Mouse (Mus musculus) heart, adult 11 months (tissue): ENCODE results near the gene Cmss1.
A peak's percentile ranks its signal among the peaks of the same experiment; 100 is the strongest.

Experiments
- DNase-seq: peaks from one replicate; pipeline ENCODE4 v3.0.0; 2022

Gene Cmss1

DNA sequence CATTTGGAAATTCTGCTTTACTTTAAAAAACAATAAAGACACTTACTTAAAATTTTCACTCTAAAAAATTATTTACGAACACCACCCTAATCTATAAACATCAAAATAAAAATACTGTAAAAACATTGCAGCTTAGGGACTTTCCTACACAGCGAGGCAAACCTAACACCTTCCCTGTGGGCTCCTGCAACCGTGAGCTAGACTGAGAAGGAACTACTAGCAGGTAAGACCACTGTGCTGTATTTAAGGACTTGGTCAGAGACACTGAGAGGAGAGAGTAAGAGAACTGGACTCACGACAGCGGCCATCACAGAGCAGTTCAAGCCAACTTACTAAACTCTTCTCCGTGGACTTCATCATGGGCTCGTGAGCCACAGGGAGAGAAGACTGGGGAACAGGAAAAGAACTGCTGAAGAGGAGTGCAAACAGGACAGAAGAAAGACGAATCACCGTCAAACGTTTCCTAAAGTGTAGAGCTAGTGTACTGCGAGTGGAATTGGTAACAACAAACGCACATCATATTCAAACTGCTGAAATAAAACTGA lies 136.3 kb downstream of the Cmss1 start:
- DNase-seq = peak; percentile 55

GRCm38 (mm10) chr16:57469869-57470268 lies 136.8 kb downstream of the Cmss1 start:
- DNase-seq = peak; percentile 79

- no peak for DNase-seq
These were observed 137.4 kb downstream of the Cmss1 start for GRCm38 (mm10) chr16:57469301-57469700.

DNA sequence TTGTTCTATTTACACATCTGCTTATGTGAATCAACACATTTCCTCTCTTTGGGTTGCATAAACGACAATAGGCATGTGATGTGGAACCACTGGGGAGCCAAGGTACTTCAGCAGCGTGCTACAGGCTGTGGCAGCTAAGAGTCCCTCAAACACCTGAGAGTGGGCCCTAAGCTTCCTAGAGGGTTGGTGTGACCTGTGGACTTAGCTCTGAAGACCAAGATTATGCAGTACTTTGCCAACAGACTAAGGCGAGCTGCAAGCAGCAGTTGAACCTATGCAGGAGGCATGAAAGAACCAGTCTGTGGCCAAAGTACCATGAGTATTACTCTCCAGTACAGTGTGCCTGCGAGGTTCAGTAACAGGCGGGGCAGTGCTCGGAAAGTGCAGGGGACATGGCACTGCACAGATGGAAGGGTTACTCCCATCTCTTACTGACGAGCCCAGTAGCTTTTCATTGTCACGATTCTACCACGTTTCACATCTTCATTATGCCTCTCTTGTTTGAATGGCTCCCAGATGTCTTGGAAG lies 141.2 kb downstream of the Cmss1 start:
- peak; percentile 77 for DNase-seq

DNA sequence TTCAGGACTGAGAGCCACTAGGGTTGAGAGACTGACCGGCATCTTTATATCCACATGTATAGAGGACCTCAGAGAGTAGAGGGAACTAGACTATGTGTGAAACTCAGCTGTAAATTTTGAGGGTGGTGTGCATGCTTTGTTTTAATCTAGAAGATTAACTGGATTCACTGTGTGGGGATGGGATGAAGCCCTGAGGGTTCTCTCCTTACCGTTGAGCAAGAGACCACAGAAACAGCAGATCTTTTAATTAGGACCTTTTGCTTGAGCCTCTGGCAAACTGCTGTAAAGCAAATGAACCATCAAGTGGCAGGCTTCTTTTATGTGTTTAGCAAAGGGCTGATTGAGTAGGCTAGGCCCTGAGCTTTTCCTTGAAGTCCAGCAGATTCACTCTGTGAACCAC lies 150.7 kb downstream of the Cmss1 start:
- DNase-seq = peak; percentile 27

DNA sequence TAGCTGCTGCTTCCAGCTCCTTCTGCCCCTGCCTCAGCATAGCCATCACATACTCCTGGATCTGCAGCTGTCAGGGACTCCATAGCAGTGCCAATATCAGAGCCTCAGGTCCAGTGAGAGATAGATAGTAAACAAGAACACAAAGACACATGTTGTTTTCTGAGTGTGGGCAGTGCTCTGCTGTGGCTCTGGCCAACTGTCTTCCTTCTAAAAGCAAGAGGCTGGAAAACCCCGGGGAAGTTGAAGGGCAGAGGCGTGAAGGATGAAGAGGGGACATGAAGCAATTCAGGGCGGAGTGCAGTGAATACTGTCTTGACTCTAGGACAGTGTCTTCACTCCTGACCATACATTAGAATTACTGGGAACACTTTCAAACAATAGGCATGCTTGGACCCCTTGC lies 151.1 kb downstream of the Cmss1 start:
- peak; percentile 88 for DNase-seq

- peak; percentile 77 for DNase-seq
These were observed 152.4 kb downstream of the Cmss1 start for GRCm38 (mm10) chr16:57454106-57454763.

- DNase-seq = peak; percentile 87
These were observed 153.7 kb downstream of the Cmss1 start for GRCm38 (mm10) chr16:57453009-57453408.

DNA sequence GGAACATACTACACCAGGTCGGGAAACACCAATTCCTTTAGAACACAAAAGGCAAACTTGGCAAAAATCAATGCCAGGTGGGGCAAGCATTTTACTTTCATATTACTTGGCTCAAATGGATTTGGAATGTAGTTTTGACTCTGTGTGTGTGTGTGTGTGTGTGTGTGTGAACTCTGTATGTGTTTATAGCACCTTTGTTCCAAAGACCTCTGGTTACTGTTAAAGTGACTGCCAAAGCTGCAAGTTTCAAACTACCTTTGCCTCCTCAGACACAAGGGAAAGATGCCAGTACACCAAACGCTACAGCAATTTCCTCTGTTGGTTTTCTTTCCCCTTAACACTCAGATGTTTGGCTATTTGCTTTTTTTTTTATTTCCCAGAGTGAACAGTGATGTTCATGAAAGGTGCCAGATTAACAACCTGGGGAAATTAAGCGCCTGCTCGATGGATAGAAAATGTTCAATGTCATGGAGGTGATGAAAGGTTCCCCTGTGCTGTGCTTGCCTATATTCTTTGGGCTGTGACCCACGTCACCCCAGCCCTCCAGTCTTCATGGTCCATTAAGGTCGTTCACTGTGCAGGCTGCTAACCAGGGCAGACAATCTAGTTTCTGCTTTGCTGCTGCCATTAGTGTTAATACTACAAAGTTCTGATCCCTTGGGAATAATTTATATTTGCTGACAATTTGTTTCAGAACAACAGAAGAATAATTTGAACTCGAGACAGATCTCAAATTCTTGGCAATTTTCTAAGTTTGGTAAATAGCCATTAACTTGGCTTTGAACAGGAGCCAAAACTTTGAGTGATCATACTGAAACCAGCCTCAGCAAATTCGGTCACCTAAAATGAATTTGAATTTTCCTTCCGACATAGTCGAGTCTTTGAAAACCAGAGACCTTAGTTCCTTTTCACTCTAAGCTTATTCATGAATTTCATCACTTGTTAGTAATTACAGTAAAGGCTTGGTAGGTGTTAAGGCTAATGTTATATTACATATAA lies 161.3 kb downstream of the Cmss1 start:
- peak; percentile 58 for DNase-seq

GRCm38 (mm10) chr16:57440706-57441437 lies 165.8 kb downstream of the Cmss1 start:
- DNase-seq = peak; percentile 53

DNA sequence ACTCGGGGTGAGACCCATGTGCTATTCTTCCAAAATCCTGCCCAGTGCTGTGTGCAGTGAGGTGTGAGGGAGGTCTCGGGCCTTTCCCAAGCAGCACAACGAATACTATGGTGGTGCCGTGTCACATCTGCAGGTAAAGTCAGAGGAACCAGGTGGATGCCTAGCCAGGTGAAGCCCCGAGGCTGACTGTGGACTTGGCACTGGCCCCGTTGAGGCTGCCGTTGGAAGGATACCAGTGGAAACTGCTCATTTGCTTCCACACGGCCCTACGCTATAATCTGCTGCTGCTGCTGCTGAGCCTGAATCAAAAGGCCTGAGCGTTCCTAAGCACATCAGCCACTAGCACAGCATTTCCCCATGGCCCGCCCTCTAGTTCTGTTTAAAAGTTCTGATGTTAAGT lies 167.5 kb downstream of the Cmss1 start:
- peak; percentile 81 for DNase-seq

- DNase-seq = peak; percentile 74
These were observed 168.4 kb downstream of the Cmss1 start for GRCm38 (mm10) chr16:57438288-57438685.

- DNase-seq = peak; percentile 83
These were observed 169.0 kb downstream of the Cmss1 start for GRCm38 (mm10) chr16:57437523-57438287.

- DNase-seq = peak; percentile 93
These were observed 172.0 kb downstream of the Cmss1 start for GRCm38 (mm10) chr16:57434640-57435039.

DNA sequence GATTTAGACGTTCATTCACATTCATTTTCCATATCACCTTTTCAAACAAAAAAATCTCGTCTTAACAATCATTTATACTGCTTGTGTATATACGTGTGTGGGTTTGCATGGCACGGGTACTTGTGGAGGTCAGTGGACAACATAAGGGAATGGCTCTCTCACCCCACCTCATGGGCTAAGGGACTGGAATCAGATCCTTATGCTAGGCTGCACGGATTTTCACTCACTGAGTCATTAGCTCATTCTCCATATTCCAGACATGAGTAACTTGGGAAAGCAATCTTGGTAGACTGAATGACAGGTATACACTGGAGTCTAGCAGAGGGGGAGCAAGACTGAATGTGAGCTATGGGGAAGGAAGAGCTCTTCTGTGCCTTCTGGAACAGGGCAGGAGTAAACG lies 173.0 kb downstream of the Cmss1 start:
- peak; percentile 77 for DNase-seq

DNA sequence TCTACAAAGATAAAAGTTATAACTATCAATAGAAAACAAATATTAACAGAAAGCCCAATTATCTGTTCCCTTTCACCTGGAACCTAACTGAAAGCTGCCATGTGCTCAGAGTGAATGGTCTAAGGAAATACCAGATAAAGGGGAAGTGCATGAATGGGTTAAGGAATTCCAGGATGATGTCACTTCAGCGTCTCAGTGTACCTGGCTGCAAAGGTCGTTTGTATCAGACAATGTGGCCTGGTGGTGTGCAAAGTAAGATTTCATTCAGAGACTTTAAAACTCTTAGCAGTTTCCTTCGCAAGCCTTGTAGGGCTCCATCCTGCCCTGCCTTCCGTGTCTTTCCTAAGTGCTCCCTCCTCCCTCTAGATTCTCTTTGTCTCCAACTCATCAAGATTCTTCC lies 173.5 kb downstream of the Cmss1 start:
- peak; percentile 14 for DNase-seq

- DNase-seq = peak; percentile 10
These were observed 175.4 kb downstream of the Cmss1 start for GRCm38 (mm10) chr16:57431294-57431693.

DNA sequence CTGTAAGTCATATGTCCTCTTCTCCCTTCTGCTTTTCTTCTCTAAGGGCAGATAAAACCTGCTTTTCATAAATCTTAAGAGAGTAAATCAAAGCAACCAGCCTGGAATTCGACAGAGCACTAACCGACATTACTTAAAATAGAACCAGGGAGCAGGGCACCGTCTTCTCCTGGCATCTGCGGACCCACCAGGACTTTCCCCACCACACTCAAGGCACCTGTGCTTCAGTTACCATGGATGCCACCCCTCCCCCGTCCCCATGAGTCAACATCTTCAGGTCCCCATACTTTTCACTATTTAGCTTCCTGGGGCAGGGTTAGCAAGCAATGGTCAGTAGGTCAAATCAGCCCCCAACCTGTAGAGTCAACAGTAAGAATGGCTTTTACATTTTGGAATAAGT lies 177.7 kb downstream of the Cmss1 start:
- peak; percentile 56 for DNase-seq

DNA sequence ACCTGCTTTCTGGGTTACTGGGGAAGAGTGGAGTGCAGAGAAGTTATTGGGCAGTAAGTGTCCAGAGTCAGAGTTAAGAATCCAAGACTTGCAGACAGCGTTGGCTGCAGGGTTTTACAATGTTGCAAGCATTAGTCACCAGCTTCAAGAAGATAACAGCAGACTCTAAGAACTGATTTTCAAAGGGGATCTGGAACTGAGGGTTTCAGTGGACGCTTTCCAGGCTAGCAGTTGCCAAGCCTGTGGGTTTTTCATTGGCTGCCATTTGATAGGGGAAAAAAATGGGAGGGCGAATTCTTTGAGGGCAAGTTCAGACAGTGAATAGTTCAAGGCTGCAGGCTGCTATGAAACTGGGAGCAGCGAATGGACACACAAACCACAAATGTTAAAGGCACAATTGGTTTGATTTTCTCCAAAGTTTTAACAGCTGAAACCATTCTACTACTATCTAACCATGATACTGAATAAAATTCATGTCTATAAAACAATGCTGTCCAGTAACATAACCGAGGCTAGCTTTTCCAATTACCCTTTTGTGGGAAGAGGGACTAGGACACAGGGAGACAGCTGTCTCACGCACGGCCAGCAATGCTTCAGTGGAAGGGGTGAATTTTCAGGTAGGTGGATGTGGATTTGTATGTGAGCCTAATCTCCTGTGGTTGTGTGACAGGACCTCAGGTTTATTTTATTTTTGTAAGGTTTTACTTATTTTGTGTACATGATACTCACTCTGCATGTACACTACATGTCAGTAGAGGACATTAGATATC lies 179.0 kb downstream of the Cmss1 start:
- peak; percentile 97 for DNase-seq

DNA sequence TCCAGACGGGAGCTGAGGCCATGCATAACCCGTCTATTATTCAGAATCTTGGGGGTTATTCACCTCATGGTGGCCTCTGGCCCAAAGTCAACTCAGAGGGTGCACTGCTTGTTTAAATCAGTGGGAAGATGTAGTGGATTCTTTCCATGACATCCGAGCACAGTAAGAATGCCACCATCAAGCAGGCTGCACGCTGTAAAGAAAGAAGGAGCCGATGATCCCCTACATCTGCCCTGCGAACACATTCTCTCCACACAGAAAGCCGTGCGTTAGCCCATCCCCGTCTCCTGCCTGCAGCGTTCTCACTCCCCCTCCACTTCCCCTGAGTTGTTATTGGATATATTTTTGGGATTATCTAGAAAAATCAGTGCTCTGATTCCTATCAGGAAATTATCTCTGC lies 180.0 kb downstream of the Cmss1 start:
- DNase-seq = peak; percentile 53
